Mouse (Mus musculus) lung, adult 2 months (tissue): ENCODE results near the gene Gm28374.

Experiments
- CTCF ChIP-seq: fragments of 200-500 bp; IDR thresholded peaks from 2 replicates; pipeline ENCODE4 v1.5.1; 2011; ENCODE audit warnings: mild to moderate bottlenecking, low read length, control low read depth; ENCODE audit not compliant: insufficient read depth
- POLR2A ChIP-seq: fragments of 200-500 bp; IDR thresholded peaks from 2 replicates; pipeline ENCODE4 v1.6.1; 2011; ENCODE audit warnings: low read depth, mild to moderate bottlenecking, control low read depth, low read length, borderline replicate concordance; ENCODE audit errors: extremely low read depth

DNA sequence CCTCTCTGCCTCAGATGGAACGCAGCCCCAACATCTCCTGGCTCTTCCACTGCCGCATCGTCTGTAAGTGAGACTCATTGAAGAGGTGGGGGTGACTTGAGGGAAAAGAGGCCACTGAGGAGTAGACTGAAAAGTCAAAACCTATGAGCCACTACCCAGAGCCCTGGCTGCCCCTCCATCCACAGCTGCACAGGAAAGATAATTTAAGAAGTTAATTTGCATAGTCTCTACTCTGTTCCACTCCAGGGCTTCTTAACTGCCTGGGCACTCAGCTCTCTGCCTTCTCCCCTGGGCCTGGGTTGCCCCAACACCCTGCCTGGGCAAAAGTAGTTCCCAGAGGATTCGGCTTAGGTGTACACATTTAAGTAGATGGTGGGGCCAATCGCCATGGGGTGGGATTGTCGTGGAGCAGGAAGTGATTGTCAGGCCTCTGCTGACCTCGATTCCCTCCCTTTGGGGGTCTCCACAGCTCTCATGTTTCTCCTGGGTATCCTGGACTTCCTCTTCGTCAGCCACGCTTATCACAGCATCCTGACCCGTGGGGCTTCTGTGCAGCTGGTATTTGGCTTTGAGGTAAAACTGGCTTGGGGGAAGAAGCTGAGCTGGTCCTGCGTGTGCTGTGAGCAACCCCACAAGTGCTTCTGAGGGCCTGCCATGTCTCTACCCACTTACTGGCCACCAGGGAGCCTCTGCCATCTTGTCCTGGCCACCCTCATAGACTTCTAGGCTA is 33.2 kb downstream of the Gm28374 start:
- TF ChIP-seq POLR2A (no peak), CTCF (no peak)
